Mouse (Mus musculus) thymus, postnatal 4 days (tissue): ENCODE data around the gene Cst8.
"Not testable (repeated sequence)": the region's sequence is repeated elsewhere in the genome, so short reads cannot be mapped to it uniquely, and the experiment has no call there.

Source experiments
- DNase-seq: peaks from one replicate; pipeline ENCODE4 v3.0.0; 2021

The Cst8 gene

DNA sequence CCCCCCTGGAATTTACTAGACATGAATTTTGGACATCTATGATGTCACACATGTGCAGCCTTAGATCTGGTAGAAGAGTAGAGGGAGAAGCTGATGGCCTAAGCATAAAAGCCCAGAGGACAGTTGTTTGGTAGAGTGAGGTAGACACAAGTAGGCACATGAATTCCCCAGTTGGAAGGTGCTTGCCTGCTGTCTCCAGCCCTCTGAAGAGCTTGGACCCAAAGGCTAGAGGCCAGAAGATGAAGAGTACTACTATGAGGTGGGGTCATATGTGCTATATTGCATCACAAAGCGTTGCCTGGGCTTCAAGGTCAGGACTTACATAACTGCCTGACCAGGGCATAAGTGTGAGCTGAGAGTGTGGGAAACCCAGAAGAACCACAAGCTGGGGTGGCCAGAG lies at the start of gene Cst8:
Gene Cst8 (plus strand): TSS at position 301 of the 400 bp plus-strand sequence.
- no peak for DNase-seq

DNA sequence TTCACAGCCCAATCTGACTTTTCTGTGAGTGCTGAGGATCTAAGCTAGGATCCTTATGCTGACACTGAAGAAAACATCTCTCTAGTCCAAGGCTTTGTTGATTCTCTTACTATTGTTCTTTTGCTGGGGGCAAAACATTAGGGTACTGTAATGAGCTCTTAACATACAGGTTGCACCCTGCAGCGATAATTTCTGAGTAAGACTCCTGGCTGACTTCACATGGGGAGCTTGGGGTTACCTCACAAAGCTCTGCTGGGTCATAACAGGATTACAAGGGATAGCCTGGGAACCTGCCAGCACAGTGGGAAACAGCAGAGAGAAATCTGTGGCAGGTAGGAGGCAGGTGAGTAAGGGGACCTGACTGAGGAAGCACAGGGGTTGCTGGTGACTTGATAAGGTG lies 48.5 kb upstream of the Cst8 start, which contains the start of gene Cstl1:
Gene Cstl1 (plus strand): TSS at position 301 of the 400 bp plus-strand sequence.
- DNase-seq: no peak

DNA sequence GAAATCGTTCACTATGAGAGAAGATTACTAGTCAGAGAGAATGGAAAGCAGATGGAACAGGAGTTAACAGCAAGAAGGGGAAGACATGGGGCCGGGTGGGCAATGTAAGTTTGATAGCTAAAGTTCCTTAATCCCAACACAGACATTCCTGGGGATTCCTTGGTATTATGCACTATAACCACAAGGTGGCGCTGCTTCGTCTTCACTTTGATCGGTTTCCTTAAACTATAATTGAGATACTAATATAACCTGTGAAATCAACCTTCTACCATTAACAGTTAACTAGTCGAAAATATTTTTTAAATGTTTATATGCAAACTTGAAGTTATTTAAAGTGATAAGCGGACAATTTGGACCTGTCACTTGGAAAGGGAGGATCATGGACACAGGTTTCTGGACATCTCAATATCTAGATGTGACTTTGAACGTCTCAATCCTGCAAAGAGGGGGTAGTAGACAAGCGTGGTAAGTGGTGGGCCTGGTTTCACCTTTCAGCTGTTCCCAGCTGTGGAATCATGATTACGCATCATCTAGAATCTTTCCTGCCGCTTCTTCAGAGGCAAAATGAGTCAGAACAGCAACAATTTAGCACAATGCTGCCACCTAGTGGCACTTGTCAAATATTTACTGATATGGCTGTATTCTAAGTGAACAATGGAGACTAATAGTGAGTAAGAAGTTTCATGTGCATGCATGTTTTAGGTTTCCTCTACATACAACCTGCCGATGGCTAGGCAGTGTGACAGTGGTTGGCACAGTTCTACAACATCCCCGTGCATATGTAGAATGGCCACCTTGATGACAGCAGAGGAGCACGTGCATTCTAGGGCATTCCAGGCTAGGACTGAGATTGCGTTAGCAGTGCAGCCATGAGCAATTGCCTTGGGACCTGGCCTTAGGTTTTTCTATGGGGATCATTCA lies 46.4 kb upstream of the Cst8 start:
- DNase-seq: peak; percentile 74

DNA sequence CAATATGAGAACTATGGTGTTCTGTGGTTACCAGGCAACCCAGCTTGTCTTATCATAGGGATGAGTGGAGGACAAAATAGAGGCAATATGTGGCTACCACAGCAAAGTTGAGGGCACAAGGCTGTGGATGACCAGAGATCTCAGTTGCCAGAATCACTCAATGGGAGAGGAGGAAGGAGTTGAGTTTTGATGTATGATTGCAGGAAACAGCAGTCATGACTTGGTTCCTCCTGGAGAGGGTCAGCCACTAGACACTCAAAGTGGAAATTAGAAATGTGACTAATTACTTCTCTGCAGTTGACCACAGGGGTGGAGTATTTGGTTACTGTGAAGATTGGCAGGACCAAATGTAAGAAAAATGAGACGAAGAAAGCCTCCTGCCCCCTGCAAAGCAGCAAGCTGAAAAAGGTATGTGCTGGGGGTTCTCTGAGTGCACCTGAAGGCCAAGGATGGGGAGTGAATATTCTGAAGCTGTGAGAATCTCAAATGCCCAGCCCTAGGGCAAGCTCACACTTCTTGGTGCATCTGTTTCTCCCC lies 44.2 kb upstream of the Cst8 start:
- no peak for DNase-seq

DNA sequence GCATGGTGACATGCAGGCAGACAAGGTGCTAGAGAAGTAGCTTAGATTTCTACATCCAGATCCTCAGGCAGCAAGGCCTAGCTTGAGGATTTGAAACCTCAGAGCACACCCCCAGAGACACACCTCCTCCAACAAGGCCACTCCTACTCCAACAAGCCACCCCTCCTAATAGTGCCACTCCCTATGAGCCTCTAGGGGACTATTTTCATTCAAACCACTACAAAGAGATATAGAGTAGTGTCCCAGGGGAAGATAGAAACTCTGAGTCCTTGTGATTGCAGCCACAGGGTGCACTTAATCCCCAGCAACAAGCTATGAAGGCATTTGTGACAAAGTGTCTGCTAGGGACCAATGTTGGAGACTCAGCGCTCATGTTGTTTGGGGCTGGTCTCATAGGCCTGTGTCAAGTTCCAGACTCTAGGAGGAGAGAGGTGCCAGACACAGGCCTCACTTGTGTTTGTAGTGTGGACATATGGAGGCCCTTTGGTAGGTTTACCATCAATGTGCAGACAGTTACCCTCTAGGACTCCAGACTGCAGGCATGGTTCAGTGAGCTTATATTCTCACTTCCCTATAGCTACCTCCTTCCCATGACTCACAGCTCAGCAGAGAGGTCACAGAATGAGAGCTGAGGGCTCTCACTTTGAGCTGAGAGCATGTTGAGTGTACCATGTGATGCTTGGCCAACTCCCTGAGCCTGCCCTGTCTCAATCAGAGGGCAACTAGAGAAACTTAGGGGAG lies 34.8 kb upstream of the Cst8 start:
- no peak for DNase-seq

DNA sequence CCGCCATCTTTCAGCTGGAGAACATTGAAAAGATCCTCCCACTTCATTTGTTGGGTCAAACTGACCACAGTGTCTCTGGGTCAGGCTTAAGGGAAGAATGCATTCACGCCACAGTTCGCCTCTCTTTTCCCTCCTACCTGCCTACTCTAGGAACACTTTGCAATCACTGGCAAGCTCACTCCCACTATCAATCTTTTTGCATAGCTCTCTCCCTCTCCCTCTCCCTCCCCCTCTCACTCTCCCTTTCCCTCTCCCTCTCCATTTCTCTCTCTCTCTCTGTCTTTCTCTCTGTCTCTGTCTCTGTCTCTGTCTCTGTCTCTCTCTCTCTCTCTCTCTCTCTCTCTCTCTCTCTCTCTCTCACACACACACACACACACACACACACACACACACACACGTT lies 27.2 kb upstream of the Cst8 start, which contains the start of gene Cst11:
Gene Cst11 (minus strand): TSS at position 101 of the 400 bp plus-strand sequence.
- DNase-seq: not testable (repeated sequence)

DNA sequence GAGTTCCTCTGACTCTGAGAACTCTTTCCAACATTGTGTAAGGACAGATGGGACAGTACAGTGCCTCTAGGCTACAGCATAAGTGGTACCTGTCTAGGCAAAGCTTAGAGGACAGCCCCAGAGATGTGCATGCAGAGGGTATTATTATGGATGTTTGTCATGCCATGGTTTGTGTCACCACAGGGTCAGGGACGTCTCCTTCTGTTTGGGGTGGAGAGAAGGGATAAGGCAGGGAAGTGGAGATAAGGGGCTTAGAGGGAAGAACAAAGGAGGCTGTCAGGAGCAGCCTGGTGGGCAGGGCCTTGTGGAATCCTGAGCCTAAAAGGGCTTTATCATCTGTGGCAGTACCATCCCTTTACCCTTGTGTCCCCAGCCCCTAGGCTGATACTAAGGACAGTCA lies 16.9 kb upstream of the Cst8 start, which contains the start of gene 8030411F24Rik:
Gene 8030411F24Rik (plus strand): TSS at position 301 of the 400 bp plus-strand sequence.
- no peak for DNase-seq

DNA sequence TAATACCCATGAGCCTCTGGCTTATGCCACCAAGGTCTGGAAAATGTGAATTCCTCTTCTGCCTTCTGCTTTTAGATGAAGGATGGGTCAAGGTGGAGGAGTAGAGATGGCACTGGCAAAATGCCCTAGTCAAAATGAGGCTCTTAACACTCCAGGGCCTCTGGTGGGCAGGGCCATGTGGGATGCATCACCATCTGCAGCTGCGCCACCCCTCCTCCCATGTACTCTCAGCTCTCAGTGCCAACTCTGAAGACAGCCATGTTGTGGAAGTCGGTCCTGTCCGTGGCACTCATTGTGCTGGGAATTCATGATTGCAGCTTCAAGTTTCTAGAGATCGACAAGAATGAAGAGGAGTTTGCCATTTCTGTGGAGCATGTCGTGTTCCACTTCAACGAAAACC lies 9.4 kb upstream of the Cst8 start, which contains the start of gene Cst12:
Gene Cst12 (plus strand): TSS at position 220 of the 400 bp plus-strand sequence.
- no peak for DNase-seq

DNA sequence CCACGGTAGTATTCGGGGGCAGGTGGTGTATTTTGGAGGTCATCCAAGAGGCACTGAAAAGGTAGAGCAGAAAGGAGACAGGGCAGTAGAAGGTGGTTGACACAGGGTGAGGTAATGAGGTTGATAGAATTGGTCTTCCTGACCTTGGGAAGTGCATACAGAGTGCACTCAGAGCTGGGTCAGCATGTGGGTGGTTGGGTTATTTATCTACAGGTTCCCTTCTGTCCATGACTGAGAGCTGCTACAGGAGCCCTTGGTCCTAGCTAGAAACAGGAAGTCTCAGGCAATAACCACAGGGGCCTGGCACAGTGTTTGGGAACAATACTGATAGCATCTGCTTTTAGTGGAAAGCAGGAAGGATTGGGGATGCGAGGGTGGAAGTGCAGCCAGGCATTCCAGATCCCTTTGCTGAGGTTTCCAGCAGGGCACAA lies 2.9 kb downstream of the Cst8 start:
- DNase-seq: no peak

DNA sequence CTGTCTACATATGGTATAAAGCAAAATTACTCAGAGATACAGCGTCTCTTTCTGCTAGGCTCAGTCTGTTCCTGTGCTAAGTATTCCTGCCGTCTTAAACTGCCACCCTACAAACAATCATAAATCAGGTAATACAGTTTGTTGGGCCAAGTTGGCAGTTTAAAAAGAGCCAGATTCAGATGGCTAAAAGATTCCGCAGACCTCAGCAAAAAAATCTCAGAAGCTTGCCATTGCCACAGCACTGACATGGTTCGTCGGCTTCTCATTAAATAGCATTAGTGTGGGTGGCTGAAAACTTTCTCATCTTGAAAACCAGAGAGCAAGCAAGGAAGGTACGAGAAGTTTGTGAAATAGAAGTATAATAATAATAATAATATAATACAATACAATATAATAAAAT lies 8.1 kb downstream of the Cst8 start:
- DNase-seq: no peak

DNA sequence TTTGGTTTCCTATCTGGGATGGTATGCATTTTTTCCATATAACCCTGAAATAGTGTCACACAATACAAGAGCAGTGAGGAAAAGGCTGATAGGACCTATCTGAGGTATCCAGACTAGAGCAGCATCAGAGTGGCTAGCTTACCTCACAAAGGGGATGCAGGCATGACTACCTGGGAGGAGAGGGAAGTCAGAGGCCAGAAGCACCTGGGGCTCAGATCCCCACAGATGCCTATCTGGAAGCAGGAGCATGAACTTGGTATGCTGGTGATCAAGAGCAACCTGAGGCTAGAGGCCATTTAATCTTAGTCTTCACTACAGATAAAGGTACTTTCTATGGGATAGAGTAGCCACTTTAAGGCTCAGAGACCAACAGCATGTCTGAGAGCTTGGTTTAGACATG lies 21.3 kb downstream of the Cst8 start, which contains the start of gene Cst13:
Gene Cst13 (plus strand): TSS at position 173 of the 400 bp plus-strand sequence.
- DNase-seq: no peak

DNA sequence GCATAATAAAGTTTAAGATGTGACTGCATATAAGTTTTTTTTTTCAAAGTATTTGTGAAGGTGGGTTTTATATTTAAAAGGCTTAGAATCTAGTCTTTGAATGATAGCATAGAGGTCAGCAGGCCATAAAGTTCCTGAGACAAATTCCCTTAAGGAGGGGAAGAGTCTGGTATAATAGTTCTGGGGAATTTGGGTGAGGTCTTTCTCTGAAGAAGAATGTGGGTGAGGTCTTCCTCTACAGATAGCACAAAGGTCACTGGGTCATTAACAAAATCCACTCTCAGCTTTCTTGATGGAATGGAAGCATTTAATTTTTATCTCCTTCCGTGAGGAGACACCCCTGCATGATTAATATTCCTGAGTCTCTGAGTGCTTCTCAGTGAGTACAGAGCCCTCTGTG lies 27.4 kb downstream of the Cst8 start:
- DNase-seq: no peak

DNA sequence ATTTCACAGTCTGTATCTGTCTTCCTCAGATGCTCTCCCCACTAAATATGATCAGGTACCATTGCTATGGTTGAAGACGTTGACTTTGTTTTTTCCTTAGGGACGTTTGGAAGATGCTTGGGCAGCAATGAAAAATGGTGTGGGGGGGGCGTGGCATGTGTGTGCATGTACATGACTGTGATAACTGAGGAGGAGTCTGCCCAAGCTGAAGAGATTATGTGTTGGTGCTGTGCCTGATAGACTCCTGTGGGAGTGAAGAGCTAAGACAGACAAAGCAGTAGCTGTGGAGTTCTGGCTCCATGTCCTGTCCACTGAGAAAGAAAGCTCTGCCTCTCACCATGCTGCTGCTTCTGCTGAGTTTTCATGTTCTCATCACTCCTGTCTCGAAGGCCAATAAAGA lies 36.3 kb downstream of the Cst8 start, which contains the start of gene Cst9:
Gene Cst9 (plus strand): TSS at position 236 of the 400 bp plus-strand sequence.
- DNase-seq: no peak

DNA sequence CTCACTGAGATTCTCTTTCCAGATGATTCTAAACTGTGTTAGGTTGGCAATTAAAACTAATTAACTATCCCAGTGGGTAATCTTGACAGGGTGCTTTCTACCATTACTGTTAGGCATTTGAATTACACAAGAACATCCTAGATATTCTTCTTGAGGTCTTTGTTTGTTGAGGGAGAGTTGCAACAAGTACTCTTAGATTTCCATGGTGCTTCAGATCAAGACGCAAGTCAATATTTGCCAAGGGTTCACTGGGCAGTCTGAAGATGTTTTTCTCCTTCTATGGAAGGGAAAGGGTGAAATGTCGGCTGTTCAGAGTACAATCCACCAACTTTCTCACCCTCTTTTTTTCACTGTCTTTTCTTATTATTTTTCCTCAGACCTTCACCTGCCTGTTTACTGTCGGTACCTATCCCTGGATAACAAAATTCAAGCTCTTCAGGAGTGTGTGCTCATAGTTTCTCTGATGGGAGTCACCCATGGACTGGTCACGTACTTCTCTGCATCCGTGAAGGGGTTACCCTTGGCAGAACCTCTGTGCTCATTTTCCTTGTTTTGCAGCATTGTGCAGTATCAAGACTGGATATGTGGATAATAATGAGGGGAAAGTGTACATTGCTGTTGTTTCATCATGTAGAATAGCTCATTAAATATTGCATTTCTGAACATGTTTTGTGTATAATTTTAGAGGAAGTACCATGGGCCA lies 39.6 kb downstream of the Cst8 start:
- DNase-seq: no peak

DNA sequence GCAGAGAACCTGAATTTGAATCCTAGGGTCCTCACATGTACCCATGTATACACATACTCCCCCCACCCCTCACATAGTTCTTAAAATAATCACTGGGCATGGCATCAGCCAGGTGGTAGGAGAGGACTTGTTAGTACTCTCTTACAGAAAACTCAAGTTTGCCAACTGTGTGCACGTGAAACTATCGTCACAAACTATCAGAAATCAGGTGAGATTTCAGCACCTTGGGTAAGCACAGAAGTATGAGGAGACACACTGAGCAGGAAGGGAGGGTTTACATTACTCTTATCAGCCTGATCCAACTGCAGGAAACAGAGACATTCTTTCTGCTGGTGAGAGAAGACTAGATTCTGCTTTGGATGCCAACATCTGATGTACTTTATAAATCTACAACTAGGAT lies 40.6 kb downstream of the Cst8 start:
- DNase-seq: no peak

DNA sequence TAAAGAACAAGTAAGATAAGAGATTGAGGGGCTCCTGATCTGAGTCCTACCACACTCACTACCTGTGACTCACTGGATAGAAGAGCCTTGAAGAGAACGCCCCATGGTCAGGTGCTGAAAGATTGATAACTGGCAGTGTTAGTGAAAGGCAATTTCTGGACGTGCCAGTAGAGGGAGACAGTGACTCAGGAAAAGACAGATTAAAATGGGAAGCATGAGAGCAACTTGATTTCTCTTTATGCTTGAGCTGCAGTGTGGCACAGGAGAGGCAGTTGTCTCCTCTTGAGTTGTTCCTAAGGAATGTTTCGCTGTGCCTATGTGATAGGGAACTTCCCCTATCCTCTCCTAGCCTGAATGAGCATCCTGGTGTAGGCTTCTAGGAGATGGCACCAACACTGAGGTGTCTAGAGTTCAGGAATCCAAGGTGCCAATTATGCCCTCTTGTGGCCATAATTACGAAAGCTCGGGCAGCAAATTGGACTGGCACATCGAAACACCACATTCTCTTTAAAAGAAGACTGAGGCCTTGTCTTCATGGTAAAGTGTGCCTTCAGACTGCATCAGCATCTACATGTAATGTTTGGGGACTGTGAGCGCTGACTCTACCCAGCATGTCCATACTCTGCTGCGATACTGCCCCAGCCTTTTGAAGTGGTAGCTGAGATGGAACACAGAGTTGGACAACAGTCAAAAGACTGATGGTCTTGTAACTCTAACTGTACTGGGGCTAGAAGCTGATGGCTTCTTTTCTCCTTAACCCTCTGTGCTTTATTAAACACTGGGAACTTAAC lies 52.7 kb downstream of the Cst8 start:
- DNase-seq: peak; percentile 57
